Mouse (Mus musculus) embryonic fibroblast, embryonic 13.5 days (primary cell): ENCODE data around the gene Lyrm2. TPM values are rescaled to one million over a fixed set of nuclear protein-coding genes. Genes with fewer than 3 reads are reported as not detected.

Experiments used
- H3K27ac ChIP-seq: 2 replicates; pipeline ENCODE4 v1.5.1; 2012; ENCODE audit warnings: low read length, control low read depth, inconsistent platforms; ENCODE audit not compliant: insufficient read depth
- H3K4me1 ChIP-seq: 2 replicates; pipeline ENCODE4 v1.6.1; 2011; ENCODE audit warnings: low read length; ENCODE audit not compliant: control insufficient read depth, insufficient read depth
- H3K4me3 ChIP-seq: 2 replicates; pipeline ENCODE4 v1.5.1; 2011; ENCODE audit warnings: mild to moderate bottlenecking, control low read depth, low read length; ENCODE audit not compliant: insufficient read depth
- CTCF ChIP-seq: IDR thresholded peaks from 2 replicates; pipeline ENCODE4 v1.5.1; 2011; ENCODE audit warnings: mild to moderate bottlenecking, control low read depth, low read length, moderate library complexity, borderline replicate concordance; ENCODE audit not compliant: insufficient read depth
- POLR2A ChIP-seq: IDR thresholded peaks from 2 replicates; pipeline ENCODE4 v1.6.1; 2011; ENCODE audit warnings: low read depth, mild to moderate bottlenecking, control low read depth, low read length, moderate library complexity
- polyA plus RNA-seq: library from polyadenylated mRNA; stranded (reverse); fragments of >200 nt; gene quantifications from 2 replicates; pipeline ENCODE4 v1.2.4, GENCODE M21; 2011; ENCODE audit warnings: low read depth; ENCODE audit not compliant: missing spikeins, insufficient read length

The Lyrm2 gene
- polyA plus RNA-seq, 1 experiment = 59.7 TPM

- H3K4me3 ChIP-seq = no peak overlapping the region
- TF ChIP-seq CTCF (no peak), POLR2A (no peak)
- H3K4me1 ChIP-seq = no peaks in the 10 kb centered on the region
- H3K27ac ChIP-seq = no peak overlapping the region
Measured at GRCm38 (mm10) chr4:32817478-32817877, 17.4 kb downstream of the Lyrm2 start.

- Histone ChIP-seq H3K27ac (no peak overlapping the region), H3K4me1 (no peaks in the 10 kb centered on the region), H3K4me3 (no peak overlapping the region)
- TF ChIP-seq POLR2A = no peak
- TF ChIP-seq CTCF = no peak
Measured at GRCm38 (mm10) chr4:32820676-32821075, 20.6 kb downstream of the Lyrm2 start.

GRCm38 (mm10) chr4:32824254-32824653, 24.2 kb downstream of the Lyrm2 start:
- TF ChIP-seq CTCF (no peak), POLR2A (no peak)
- Histone ChIP-seq H3K4me3 (no peak overlapping the region), H3K27ac (no peak overlapping the region), H3K4me1 (no peaks in the 10 kb centered on the region)

- TF ChIP-seq CTCF (no peak), POLR2A (no peak)
- Histone ChIP-seq H3K4me1 (no peaks in the 10 kb centered on the region), H3K27ac (no peak overlapping the region), H3K4me3 (no peak overlapping the region)
Measured at GRCm38 (mm10) chr4:32826925-32827324, 26.9 kb downstream of the Lyrm2 start.

DNA sequence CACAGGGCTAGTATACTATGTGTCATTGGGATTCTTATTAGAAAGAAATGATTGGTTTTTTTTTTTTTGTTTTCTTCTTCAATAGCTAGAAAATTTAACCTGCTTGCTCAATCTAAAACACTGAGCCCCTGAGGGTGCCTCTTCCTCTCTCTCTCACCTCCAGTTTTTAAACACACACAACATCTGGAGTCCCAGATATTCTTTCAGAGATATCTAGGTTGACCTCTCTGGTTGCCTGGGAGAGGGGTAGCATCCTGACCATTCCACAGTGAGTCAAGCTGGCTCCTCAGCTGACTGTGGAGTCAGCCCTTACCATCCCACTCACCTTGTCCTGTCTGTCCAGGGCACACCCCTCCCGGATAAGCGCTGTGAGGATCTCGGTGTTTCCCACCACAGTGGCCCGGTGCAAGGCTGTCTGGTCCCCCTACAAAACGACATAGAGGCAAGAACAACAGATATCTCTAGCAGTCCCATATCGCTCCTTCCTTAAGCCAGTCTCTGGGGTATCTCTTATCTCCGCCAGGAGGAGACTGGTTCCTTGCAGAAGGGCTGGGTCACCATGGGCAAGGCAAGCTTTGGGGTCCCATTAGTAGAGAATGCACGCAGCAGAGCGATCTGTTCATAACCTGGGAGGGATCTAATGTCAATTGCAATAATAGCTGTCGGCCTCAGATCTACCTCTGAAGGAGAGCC, 28.5 kb downstream of the Lyrm2 start:
- H3K27ac ChIP-seq = no peak overlapping the region
- no peak overlapping the region for H3K4me3 ChIP-seq
- no peak for TF ChIP-seq POLR2A
- no peaks in the 10 kb centered on the region for H3K4me1 ChIP-seq

- H3K4me1 ChIP-seq = no peaks in the 10 kb centered on the region
- H3K4me3 ChIP-seq = no peak overlapping the region
- H3K27ac ChIP-seq = no peak overlapping the region
- TF ChIP-seq CTCF (no peak), POLR2A (no peak)
Measured at GRCm38 (mm10) chr4:32829316-32829715, 29.3 kb downstream of the Lyrm2 start.

GRCm38 (mm10) chr4:32833494-32834282, 33.6 kb downstream of the Lyrm2 start:
- H3K4me1 ChIP-seq = no peaks in the 10 kb centered on the region
- TF ChIP-seq CTCF = no peak
- no peak for TF ChIP-seq POLR2A
- H3K27ac ChIP-seq = no peak overlapping the region
- H3K4me3 ChIP-seq = no peak overlapping the region

- no peak overlapping the region for H3K4me3 ChIP-seq
- no peak overlapping the region for H3K27ac ChIP-seq
- TF ChIP-seq CTCF (no peak), POLR2A (no peak)
- H3K4me1 ChIP-seq = no peaks in the 10 kb centered on the region
Measured at GRCm38 (mm10) chr4:32834541-32834940, 34.5 kb downstream of the Lyrm2 start.

GRCm38 (mm10) chr4:32836071-32836470, 36.0 kb downstream of the Lyrm2 start:
- H3K27ac ChIP-seq = no peak overlapping the region

GRCm38 (mm10) chr4:32838401-32838800, 38.3 kb downstream of the Lyrm2 start:
- no peaks in the 10 kb centered on the region for H3K4me1 ChIP-seq
- no peak for TF ChIP-seq POLR2A
- TF ChIP-seq CTCF = no peak
- H3K4me3 ChIP-seq = no peak overlapping the region
- no peak overlapping the region for H3K27ac ChIP-seq

More at GRCm38 (mm10) chr4:32836071-32836470, 36.0 kb downstream of the Lyrm2 start:
- no peak for TF ChIP-seq POLR2A
- no peak for TF ChIP-seq CTCF
- Histone ChIP-seq H3K4me1 (no peaks in the 10 kb centered on the region), H3K4me3 (no peak overlapping the region)

Other genes starting within 250 kb of the Lyrm2 start
- not detected in 2 replicates for gene Gja10, start 197.5 kb upstream of the Lyrm2 start, polyA plus RNA-seq
- 23.9 and 26.6 TPM in 2 replicates for gene Casp8ap2, start 184.8 kb upstream of the Lyrm2 start, polyA plus RNA-seq
- gene Mdn1, start 143.1 kb upstream of the Lyrm2 start, polyA plus RNA-seq = 23.2 and 27.9 TPM in 2 replicates
- gene Ankrd6, start 150.6 kb downstream of the Lyrm2 start, polyA plus RNA-seq = 2.3 and 3.9 TPM in 2 replicates
- 3.1 and 3.4 TPM in 2 replicates for gene Rragd, start 182.8 kb downstream of the Lyrm2 start, polyA plus RNA-seq
- 103 and 124 TPM in 2 replicates for gene Ube2j1, start 231.2 kb downstream of the Lyrm2 start, polyA plus RNA-seq